Mouse (Mus musculus) intestine, embryonic 14.5 days (tissue): ENCODE data around the gene Dennd2c. TPM values are rescaled to one million over a fixed set of nuclear protein-coding genes. Genes with fewer than 3 reads are reported as not detected.

ENCODE experiments used
- ATAC-seq: fragments of 200-750 bp; cut with Nextera tagmentation; replicated peaks from 2 replicates; pipeline ENCODE4 v1.8.0; 2017; ENCODE audit warnings: low read depth, moderate number of reproducible peaks, moderate TSS enrichment, moderate library complexity; ENCODE audit not compliant: low FRiP score, low TSS enrichment
- DNase-seq: peaks from one replicate; pipeline ENCODE4 v3.0.0-alpha.2; 2018; ENCODE audit warnings: low spot score
- H3K27ac ChIP-seq: fragments of 300-500 bp; sonication (generic); 2 replicates; pipeline ENCODE4 v1.5.1; 2014; ENCODE audit warnings: low read depth, mild to moderate bottlenecking, control low read depth
- H3K27me3 ChIP-seq: fragments of 300-500 bp; sonication (generic); replicated peaks from 2 replicates; pipeline ENCODE4 v1.6.1; 2014; ENCODE audit warnings: low read length, control low read depth; ENCODE audit not compliant: control insufficient read depth, insufficient read depth
- H3K36me3 ChIP-seq: fragments of 300-500 bp; sonication (generic); 2 replicates; pipeline ENCODE4 v1.6.1; 2014; ENCODE audit warnings: low read length, control low read depth; ENCODE audit not compliant: control insufficient read depth, insufficient read depth
- H3K4me1 ChIP-seq: fragments of 300-500 bp; sonication (generic); replicated peaks from 2 replicates; pipeline ENCODE4 v1.6.1; 2014; ENCODE audit warnings: low read length, control low read depth, mixed read lengths; ENCODE audit not compliant: control insufficient read depth, insufficient read depth
- H3K4me2 ChIP-seq: fragments of 300-500 bp; sonication (generic); 2 replicates; pipeline ENCODE4 v1.6.1; 2014; ENCODE audit warnings: low read length
- H3K4me3 ChIP-seq: fragments of 300-500 bp; sonication (generic); 2 replicates; pipeline ENCODE4 v1.5.1; 2014; ENCODE audit warnings: low read depth, low read length, control low read depth, mixed read lengths
- H3K9ac ChIP-seq: fragments of 300-500 bp; sonication (generic); 2 replicates; pipeline ENCODE4 v1.6.1; 2014; ENCODE audit warnings: mild to moderate bottlenecking, low read length
- H3K9me3 ChIP-seq: fragments of 300-500 bp; sonication (generic); 2 replicates; pipeline ENCODE4 v1.6.1; 2016; ENCODE audit warnings: low read length, control low read depth; ENCODE audit not compliant: control insufficient read depth
- WGBS: fragments of 180-500 bp; shearing (Covaris S2); extraction: QIAGEN DNeasy Blood & Tissue Kit; methylation state at CpG from one replicate; pipeline ENCODE4 v1.1.7; 2014; 5-methylcytosine and 5-hydroxymethylcytosine counted together
- polyA plus RNA-seq: library from polyadenylated mRNA; unstranded; fragments of >200 nt; fragmentation: Nextera tagmentation; extraction: Ambion mirVana; gene quantifications from 2 replicates; pipeline ENCODE4 v1.2.1, GENCODE M21; 2014

Dennd2c gene
- 3.4 and 5.4 TPM in 2 replicates for polyA plus RNA-seq

- no peaks in the 10 kb centered on the region for H3K36me3 ChIP-seq
Observed at GRCm38 (mm10) chr3:103102454-103103390, at the start of gene Dennd2c. Gene Dennd2c, plus strand, starts transcription at chr3:103102604.

GRCm38 (mm10) chr3:103056016-103056595 lies 46.3 kb upstream of the Dennd2c start:
- Histone ChIP-seq H3K4me2 (no peak overlapping the region), H3K27ac (no peak overlapping the region), H3K4me1 (peaks cover 5% of the 10 kb centered on the region; the same call in 1 of the 2 replicates), H3K9me3 (no peaks in the 10 kb centered on the region), H3K9ac (no peak overlapping the region), H3K36me3 (peaks cover 72% of the 10 kb centered on the region), H3K4me3 (no peak overlapping the region), H3K27me3 (no peaks in the 10 kb centered on the region)
- DNase-seq (no peak), ATAC-seq (no peak)
- 87% methylated on average over 5 of the region's 5 CpGs for WGBS

More at GRCm38 (mm10) chr3:103102454-103103390, at the start of gene Dennd2c:
- peak within 1 kb of the TSS; percentile 82 for H3K4me2 ChIP-seq
- WGBS: 1% methylated on average over 72 of the region's 72 CpGs
- peak; percentile 96 for ATAC-seq
- H3K27ac ChIP-seq: peak within 1 kb of the TSS; percentile 40
- no peaks in the 10 kb centered on the region for H3K4me1 ChIP-seq
- peak within 1 kb of the TSS; percentile 64 for H3K9ac ChIP-seq
- H3K27me3 ChIP-seq: no peaks in the 10 kb centered on the region
- DNase-seq: peak; percentile 99
- H3K9me3 ChIP-seq: no peaks in the 10 kb centered on the region
- peak within 1 kb of the TSS; percentile 72 for H3K4me3 ChIP-seq

GRCm38 (mm10) chr3:103057752-103058151 lies 44.7 kb upstream of the Dennd2c start:
- H3K27ac ChIP-seq: peak overlapping the region; percentile 98
- H3K36me3 ChIP-seq: peaks cover 72% of the 10 kb centered on the region
- peaks cover 5% of the 10 kb centered on the region; the same call in 1 of the 2 replicates for H3K4me1 ChIP-seq
- H3K4me2 ChIP-seq: peak overlapping the region; percentile 84
- H3K4me3 ChIP-seq: peak overlapping the region; percentile 87
- DNase-seq (peak; percentile 74), ATAC-seq (peak; percentile 67)
- H3K9ac ChIP-seq: peak overlapping the region; percentile 88
- WGBS: 5% methylated on average over 10 of the region's 10 CpGs
- no peaks in the 10 kb centered on the region for H3K9me3 ChIP-seq
- no peaks in the 10 kb centered on the region for H3K27me3 ChIP-seq

GRCm38 (mm10) chr3:103058207-103059157 lies 43.9 kb upstream of the Dennd2c start, which contains the start of gene Nras:
Gene Nras, plus strand, starts transcription at chr3:103058285.
- H3K9ac ChIP-seq: peak within 1 kb of the TSS; percentile 88
- no peaks in the 10 kb centered on the region for H3K27me3 ChIP-seq
- peaks cover 5% of the 10 kb centered on the region; the same call in 1 of the 2 replicates for H3K4me1 ChIP-seq
- H3K9me3 ChIP-seq: no peaks in the 10 kb centered on the region
- H3K4me2 ChIP-seq: peak within 1 kb of the TSS; percentile 84
- peak; percentile 99 for DNase-seq
- peak within 1 kb of the TSS; percentile 98 for H3K27ac ChIP-seq
- peak; percentile 97 for ATAC-seq
- peak within 1 kb of the TSS; percentile 87 for H3K4me3 ChIP-seq
- peaks cover 72% of the 10 kb centered on the region for H3K36me3 ChIP-seq
- WGBS: 2% methylated on average over 46 of the region's 46 CpGs

- 0 out of 2 replicates have a peak, but pooled peaks cover 1% of the 10 kb centered on the region for H3K9me3 ChIP-seq
- WGBS: 83% methylated on average over 8 of the region's 8 CpGs
- no peak overlapping the region for H3K27ac ChIP-seq
- peaks cover 72% of the 10 kb centered on the region for H3K36me3 ChIP-seq
- H3K4me3 ChIP-seq: no peak overlapping the region
- DNase-seq: no peak
- no peaks in the 10 kb centered on the region for H3K27me3 ChIP-seq
- no peak overlapping the region for H3K9ac ChIP-seq
- ATAC-seq: no peak
- no peak overlapping the region for H3K4me2 ChIP-seq
- no peaks in the 10 kb centered on the region for H3K4me1 ChIP-seq
Observed at GRCm38 (mm10) chr3:103066927-103067326, 35.5 kb upstream of the Dennd2c start.

GRCm38 (mm10) chr3:103068971-103069370 lies 33.4 kb upstream of the Dennd2c start:
- Histone ChIP-seq H3K9ac (no peak overlapping the region), H3K4me1 (no peaks in the 10 kb centered on the region), H3K9me3 (0 out of 2 replicates have a peak, but pooled peaks cover 2% of the 10 kb centered on the region), H3K27ac (no peak overlapping the region), H3K27me3 (no peaks in the 10 kb centered on the region), H3K36me3 (peaks cover 51% of the 10 kb centered on the region), H3K4me3 (no peak overlapping the region), H3K4me2 (no peak overlapping the region)
- DNase-seq (no peak), ATAC-seq (no peak)
- 93% methylated on average over 6 of the region's 6 CpGs for WGBS

- peaks cover 5% of the 10 kb centered on the region for H3K36me3 ChIP-seq
- H3K4me2 ChIP-seq: no peak within 1 kb of the TSS
- H3K4me1 ChIP-seq: no peaks in the 10 kb centered on the region
- no peak for ATAC-seq
- H3K9ac ChIP-seq: no peak within 1 kb of the TSS
- DNase-seq: no peak
- H3K9me3 ChIP-seq: 0 out of 2 replicates have a peak, but pooled peaks cover 2% of the 10 kb centered on the region
- no peak within 1 kb of the TSS for H3K4me3 ChIP-seq
- no peak within 1 kb of the TSS for H3K27ac ChIP-seq
- 47% methylated on average over 5 of the region's 5 CpGs for WGBS
- H3K27me3 ChIP-seq: no peaks in the 10 kb centered on the region
Observed at GRCm38 (mm10) chr3:103073771-103074170, 28.6 kb upstream of the Dennd2c start, which contains the start of gene Ampd1. Gene Ampd1, plus strand, starts transcription at chr3:103074014.

GRCm38 (mm10) chr3:103075871-103076270 lies 26.5 kb upstream of the Dennd2c start:
- Histone ChIP-seq H3K9ac (no peak overlapping the region), H3K4me2 (no peak overlapping the region), H3K36me3 (no peaks in the 10 kb centered on the region), H3K27ac (no peak overlapping the region), H3K4me3 (no peak overlapping the region), H3K4me1 (no peaks in the 10 kb centered on the region), H3K27me3 (no peaks in the 10 kb centered on the region), H3K9me3 (0 out of 2 replicates have a peak, but pooled peaks cover 2% of the 10 kb centered on the region)
- no peak for DNase-seq
- WGBS: 81% methylated on average over 9 of the region's 9 CpGs
- ATAC-seq: no peak
